Mouse (Mus musculus) liver, adult 2 months (tissue): Measurements from ENCODE around the gene Raver2. TPM values are rescaled to one million over a fixed set of nuclear protein-coding genes. Genes with fewer than 3 reads are reported as not detected.

Source experiments
- DNase-seq: peaks from one replicate; pipeline ENCODE4 v3.0.0-alpha.2; 2011; ENCODE audit warnings: low read depth, low spot score; ENCODE audit errors: extremely low read depth
- H3K27ac ChIP-seq: fragments of 200-500 bp; replicated peaks from 2 replicates; pipeline ENCODE4 v1.5.1; 2012; ENCODE audit warnings: low read depth, mild to moderate bottlenecking, control low read depth, inconsistent platforms, low read length; ENCODE audit not compliant: insufficient read depth
- H3K27me3 ChIP-seq: fragments of 200-500 bp; 2 replicates; pipeline ENCODE4 v1.6.1; 2012; ENCODE audit warnings: mild to moderate bottlenecking, moderate library complexity, low read length, inconsistent platforms; ENCODE audit not compliant: control insufficient read depth, insufficient read depth
- H3K36me3 ChIP-seq: fragments of 200-500 bp; 2 replicates; pipeline ENCODE4 v1.6.1; 2012; ENCODE audit warnings: low read length, inconsistent platforms; ENCODE audit not compliant: control insufficient read depth, insufficient read depth
- H3K4me1 ChIP-seq: fragments of 200-500 bp; 2 replicates; pipeline ENCODE4 v1.6.1; 2011; ENCODE audit warnings: low read length; ENCODE audit not compliant: control insufficient read depth, insufficient read depth
- H3K4me3 ChIP-seq: fragments of 200-500 bp; 2 replicates; pipeline ENCODE4 v1.5.1; 2011; ENCODE audit warnings: low read depth, mild to moderate bottlenecking, control low read depth, low read length, moderate library complexity; ENCODE audit not compliant: insufficient read depth
- H3K79me2 ChIP-seq: fragments of 200-500 bp; 2 replicates; pipeline ENCODE4 v1.6.1; 2012; ENCODE audit warnings: inconsistent platforms, mild to moderate bottlenecking, low read length, moderate library complexity; ENCODE audit not compliant: control insufficient read depth, insufficient read depth
- H3K9ac ChIP-seq: fragments of 200-500 bp; 2 replicates; pipeline ENCODE4 v1.6.1; 2012; ENCODE audit warnings: low read depth, mild to moderate bottlenecking, control low read depth, inconsistent platforms, low read length
- CTCF ChIP-seq: fragments of 200-500 bp; IDR thresholded peaks from 2 replicates; pipeline ENCODE4 v1.5.1; 2011; ENCODE audit warnings: low read depth, low read length, control low read depth
- POLR2A ChIP-seq: fragments of 200-500 bp; IDR thresholded peaks from 2 replicates; pipeline ENCODE4 v1.6.1; 2011; ENCODE audit warnings: low read length, control low read depth; ENCODE audit not compliant: insufficient read depth; ENCODE audit errors: extremely low read depth
- WGBS: fragments of 180-500 bp; shearing (Covaris S2); methylation state at CpG from one replicate; pipeline ENCODE4 v1.1.7; 2018; 5-methylcytosine and 5-hydroxymethylcytosine counted together
- polyA plus RNA-seq: library from polyadenylated mRNA; depleted of rRNA; stranded (reverse); fragments of >200 nt; gene quantifications from 2 replicates; pipeline ENCODE4 v1.2.3, GENCODE M21; 2012
- total RNA-seq: library from RNA; depleted of rRNA; stranded (reverse); fragments of >200 nt; gene quantifications from 2 replicates; pipeline ENCODE4 v1.2.3, GENCODE M21; 2014

Gene Raver2
- total and polyA plus RNA-seq, 2 experiments, result 0.05 to 0.28 TPM

DNA sequence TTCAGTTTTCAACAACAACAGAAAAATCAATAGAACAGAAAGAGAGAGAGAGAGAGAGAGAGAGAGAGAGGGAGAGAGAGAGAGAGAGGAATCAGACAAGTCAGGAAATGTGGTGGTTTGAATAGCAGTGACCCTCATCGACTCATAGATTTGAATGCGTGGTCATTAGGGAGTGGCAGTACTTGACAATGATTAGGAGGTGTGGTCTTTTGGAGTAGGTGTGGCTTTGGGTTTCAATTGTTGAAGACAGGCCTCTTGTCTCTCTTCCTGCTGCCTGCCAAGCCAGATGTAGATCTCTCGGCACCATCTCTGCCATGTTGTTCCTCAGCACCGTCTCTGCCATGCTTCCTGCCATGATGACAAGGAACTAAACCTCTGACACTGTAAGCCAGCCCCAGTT is 75.1 kb downstream of the Raver2 start:
- H3K27ac ChIP-seq, result no peak overlapping the region
- WGBS, result 80% methylated on average over 4 of the region's 4 CpGs
- no peaks in the 10 kb centered on the region for H3K79me2 ChIP-seq
- TF ChIP-seq CTCF (no peak), POLR2A (no peak)
- H3K9ac ChIP-seq, result no peak overlapping the region
- no peaks in the 10 kb centered on the region for H3K27me3 ChIP-seq
- DNase-seq, result no peak
- no peak overlapping the region for H3K4me3 ChIP-seq
- no peaks in the 10 kb centered on the region; the same call in 1 of the 2 replicates for H3K4me1 ChIP-seq
- H3K36me3 ChIP-seq, result no peaks in the 10 kb centered on the region

DNA sequence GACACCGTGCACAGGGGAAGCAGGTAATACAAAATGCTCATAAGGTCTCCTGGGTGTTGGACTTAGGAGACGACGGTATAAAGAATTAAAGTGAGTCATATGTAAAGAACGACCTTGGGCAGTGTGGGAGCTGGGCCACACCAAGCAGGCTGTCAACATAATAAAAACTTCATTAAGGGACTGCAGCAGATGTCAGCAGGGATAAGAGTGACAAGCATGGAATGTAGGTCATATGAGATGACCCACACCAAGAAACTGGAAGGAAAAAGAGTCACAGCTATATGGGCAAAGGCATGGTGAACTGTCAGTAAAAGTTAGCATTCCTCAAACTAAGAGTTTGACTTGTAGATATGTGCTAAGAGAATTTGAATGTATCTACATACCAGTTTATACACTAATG is 75.6 kb downstream of the Raver2 start:
- Histone ChIP-seq H3K4me1 (no peaks in the 10 kb centered on the region; the same call in 1 of the 2 replicates), H3K9ac (no peak overlapping the region), H3K27ac (no peak overlapping the region), H3K79me2 (no peaks in the 10 kb centered on the region), H3K27me3 (no peaks in the 10 kb centered on the region), H3K4me3 (no peak overlapping the region), H3K36me3 (peaks cover 1% of the 10 kb centered on the region; the same call in 1 of the 2 replicates)
- DNase-seq, result no peak
- 88% methylated on average over 4 of the region's 4 CpGs for WGBS
- no peak for TF ChIP-seq CTCF
- no peak for TF ChIP-seq POLR2A

DNA sequence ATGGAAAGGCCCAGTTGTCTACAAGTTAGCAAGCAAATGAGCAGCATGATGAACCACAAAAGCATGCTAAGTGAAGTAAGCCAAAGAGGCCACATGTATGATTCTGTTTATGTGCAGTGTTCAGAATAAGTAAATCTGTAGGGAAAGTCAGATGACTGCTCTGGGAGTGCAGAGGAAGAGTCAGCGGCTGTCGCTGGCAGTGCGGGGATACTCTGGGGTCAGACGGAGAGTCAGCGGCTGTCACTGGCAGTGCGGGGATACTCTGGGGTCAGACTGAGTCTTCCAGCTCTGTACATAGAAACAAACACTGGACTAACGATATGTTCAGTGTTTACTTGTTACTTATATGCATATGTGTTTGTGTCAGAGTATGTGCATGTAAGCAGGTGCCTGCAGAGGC is 76.0 kb downstream of the Raver2 start:
- 77% methylated on average over 7 of the region's 7 CpGs for WGBS
- H3K9ac ChIP-seq, result no peak overlapping the region
- no peak overlapping the region for H3K4me3 ChIP-seq
- H3K79me2 ChIP-seq, result no peaks in the 10 kb centered on the region
- H3K36me3 ChIP-seq, result peaks cover 5% of the 10 kb centered on the region; the same call in 1 of the 2 replicates
- no peaks in the 10 kb centered on the region for H3K27me3 ChIP-seq
- H3K27ac ChIP-seq, result no peak overlapping the region
- H3K4me1 ChIP-seq, result no peaks in the 10 kb centered on the region; the same call in 1 of the 2 replicates
- DNase-seq, result no peak
- TF ChIP-seq CTCF (no peak), POLR2A (no peak)

GRCm38 (mm10) chr4:101146047-101146745 is 77.4 kb downstream of the Raver2 start:
- Histone ChIP-seq H3K79me2 (no peaks in the 10 kb centered on the region), H3K36me3 (peaks cover 13% of the 10 kb centered on the region; the same call in 1 of the 2 replicates), H3K27ac (no peak overlapping the region), H3K27me3 (no peaks in the 10 kb centered on the region), H3K9ac (no peak overlapping the region), H3K4me1 (no peaks in the 10 kb centered on the region; the same call in 1 of the 2 replicates), H3K4me3 (no peak overlapping the region)
- TF ChIP-seq CTCF (peak; percentile 52), POLR2A (no peak)
- peak; percentile 45 for DNase-seq
- 36% methylated on average over 9 of the region's 9 CpGs for WGBS

GRCm38 (mm10) chr4:101146891-101147655 is 78.3 kb downstream of the Raver2 start:
- Histone ChIP-seq H3K79me2 (no peaks in the 10 kb centered on the region), H3K36me3 (peaks cover 20% of the 10 kb centered on the region), H3K4me3 (no peak overlapping the region), H3K27ac (no peak overlapping the region), H3K27me3 (no peaks in the 10 kb centered on the region), H3K9ac (no peak overlapping the region), H3K4me1 (no peaks in the 10 kb centered on the region; the same call in 1 of the 2 replicates)
- WGBS, result 68% methylated on average over 11 of the region's 11 CpGs
- no peak for DNase-seq
- TF ChIP-seq CTCF, result peak; percentile 24; the same call in 1 of the 2 replicates
- TF ChIP-seq POLR2A, result no peak
